Mouse (Mus musculus) liver, adult 2 months (tissue): ENCODE measurements around the gene Icam1.
"Not testable (repeated sequence)": the region's sequence is repeated elsewhere in the genome, so short reads cannot be mapped to it uniquely, and the experiment has no call there.

ENCODE experiments used
- CTCF ChIP-seq: fragments of 200-500 bp; IDR thresholded peaks from 2 replicates; pipeline ENCODE4 v1.5.1; 2011; ENCODE audit warnings: low read depth, low read length, control low read depth
- POLR2A ChIP-seq: fragments of 200-500 bp; IDR thresholded peaks from 2 replicates; pipeline ENCODE4 v1.6.1; 2011; ENCODE audit warnings: low read length, control low read depth; ENCODE audit not compliant: insufficient read depth; ENCODE audit errors: extremely low read depth

DNA sequence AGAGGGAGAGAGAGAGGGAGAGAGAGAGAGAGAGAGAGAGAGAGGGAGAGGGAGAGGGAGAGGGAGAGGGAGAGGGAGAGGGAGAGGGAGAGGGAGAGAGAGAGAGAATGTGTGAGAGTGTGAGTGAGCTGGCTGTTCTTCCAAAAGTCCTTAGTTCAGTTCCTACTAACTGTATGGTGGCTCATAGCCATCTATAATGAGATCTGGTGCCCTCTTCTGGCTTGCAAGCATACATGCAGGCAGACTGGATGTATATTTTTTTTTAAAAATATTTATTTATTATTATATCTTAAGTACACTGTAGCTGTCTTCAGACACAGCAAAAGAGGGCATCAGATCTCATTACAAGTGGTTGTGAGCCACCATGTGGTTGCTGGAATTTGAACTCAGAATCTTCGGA lies 17.4 kb upstream of the Icam1 start:
- TF ChIP-seq CTCF, POLR2A: not testable (repeated sequence)
